Mouse (Mus musculus) kidney, postnatal 0 days (tissue): ENCODE results near the gene Jmjd8. TPM values are rescaled to one million over a fixed set of nuclear protein-coding genes. Genes with fewer than 3 reads are reported as not detected.

Experiments used
- ATAC-seq: fragments of 200-750 bp; cut with Nextera tagmentation; replicated peaks from 2 replicates; pipeline ENCODE4 v1.8.0; 2017; ENCODE audit warnings: low read depth, moderate number of reproducible peaks, moderate TSS enrichment, moderate library complexity; ENCODE audit not compliant: low FRiP score
- DNase-seq: peaks from one replicate; pipeline ENCODE4 v3.0.0-alpha.2; 2016; ENCODE audit warnings: low spot score
- H3K27ac ChIP-seq: fragments of 300-500 bp; sonication (generic); 2 replicates; pipeline ENCODE4 v1.5.1; 2014; ENCODE audit warnings: mild to moderate bottlenecking
- H3K27me3 ChIP-seq: fragments of 300-500 bp; sonication (generic); 2 replicates; pipeline ENCODE4 v1.6.1; 2014; ENCODE audit warnings: low read length, mixed read lengths; ENCODE audit not compliant: insufficient read depth
- H3K36me3 ChIP-seq: fragments of 300-500 bp; sonication (generic); 2 replicates; pipeline ENCODE4 v1.6.1; 2014; ENCODE audit warnings: low read length, mixed read lengths; ENCODE audit not compliant: insufficient read depth
- H3K4me1 ChIP-seq: fragments of 300-500 bp; sonication (generic); replicated peaks from 2 replicates; pipeline ENCODE4 v1.6.1; 2014; ENCODE audit warnings: antibody characterized with exemption, low read length, mixed read lengths; ENCODE audit not compliant: insufficient read depth
- H3K4me2 ChIP-seq: fragments of 300-500 bp; sonication (generic); 2 replicates; pipeline ENCODE4 v1.6.1; 2014; ENCODE audit warnings: mild to moderate bottlenecking, low read length, moderate library complexity, mixed read lengths
- H3K4me3 ChIP-seq: fragments of 300-500 bp; sonication (generic); replicated peaks from 2 replicates; pipeline ENCODE4 v1.5.1; 2014; ENCODE audit warnings: low read depth, low read length
- H3K9ac ChIP-seq: fragments of 300-500 bp; sonication (generic); 2 replicates; pipeline ENCODE4 v1.6.1; 2014; ENCODE audit warnings: low read depth, low read length
- H3K9me3 ChIP-seq: fragments of 300-500 bp; sonication (generic); replicated peaks from 2 replicates; pipeline ENCODE4 v1.6.1; 2016; ENCODE audit warnings: low read length, inconsistent platforms, mixed read lengths
- CTCF ChIP-seq: IDR thresholded peaks from 2 replicates; pipeline ENCODE4 v1.5.1; 2016; ENCODE audit warnings: antibody characterized with exemption, low read depth, mild to moderate bottlenecking, moderate library complexity
- WGBS: fragments of 180-500 bp; shearing (Covaris S2); extraction: QIAGEN DNeasy Blood & Tissue Kit; methylation state at CpG from one replicate; pipeline ENCODE4 v1.1.7; 2014; 5-methylcytosine and 5-hydroxymethylcytosine counted together
- polyA plus RNA-seq: library from polyadenylated mRNA; unstranded; fragments of >200 nt; fragmentation: Nextera tagmentation; extraction: Ambion mirVana; gene quantifications from 2 replicates; pipeline ENCODE4 v1.2.1, GENCODE M21; 2015

Gene Jmjd8
- polyA plus RNA-seq = 53.1 and 54.5 TPM in 2 replicates

DNA sequence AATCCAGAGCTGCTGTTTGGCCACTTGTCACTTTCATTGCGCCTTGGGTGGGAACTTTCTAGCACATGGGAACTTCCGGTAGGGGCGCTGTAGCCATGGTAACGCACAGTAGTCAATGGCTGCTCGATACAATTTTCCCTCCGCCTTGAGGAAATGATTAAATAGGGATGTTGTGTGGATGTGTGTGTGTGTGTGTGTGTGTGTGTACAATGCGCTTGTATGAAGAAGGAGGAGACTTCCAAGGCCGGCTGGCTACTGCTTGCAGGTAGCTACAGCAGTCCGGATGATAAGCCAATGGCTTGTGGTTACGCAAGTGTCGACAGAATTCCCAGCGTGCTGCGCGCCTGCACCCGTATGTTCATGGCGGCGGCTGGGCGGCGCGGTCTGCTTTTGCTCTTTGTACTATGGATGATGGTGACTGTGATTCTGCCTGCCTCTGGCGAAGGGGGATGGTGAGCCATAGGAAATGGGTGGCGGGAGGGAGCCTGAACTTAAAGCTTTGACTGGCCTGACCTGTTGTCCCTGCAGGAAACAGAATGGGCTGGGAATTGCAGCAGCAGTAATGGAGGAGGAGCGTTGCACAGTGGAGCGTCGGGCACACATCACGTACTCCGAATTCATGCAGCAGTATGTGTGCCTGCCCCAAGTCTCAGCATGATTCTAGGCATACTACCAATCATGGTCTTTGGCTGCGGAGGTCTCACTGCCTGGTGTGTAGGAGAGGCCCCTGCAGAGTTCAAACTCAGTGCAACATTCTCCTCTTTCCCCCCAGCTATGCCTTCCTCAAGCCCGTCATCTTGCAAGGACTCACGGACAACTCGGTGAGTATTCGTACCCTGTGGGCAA is at the start of gene Jmjd8:
TSS of gene Jmjd8 (plus strand) at position 156 of the 846 bp plus-strand sequence.
- H3K27me3 ChIP-seq = no peaks in the 10 kb centered on the region
- under 1% methylated on average over 32 of the region's 32 CpGs for WGBS
- H3K4me3 ChIP-seq = peak within 1 kb of the TSS; percentile 34
- H3K27ac ChIP-seq = peak within 1 kb of the TSS; percentile 88
- peaks cover 36% of the 10 kb centered on the region for H3K4me1 ChIP-seq
- no peaks in the 10 kb centered on the region for H3K9me3 ChIP-seq
- DNase-seq = peak; percentile 90
- peak; percentile 16 for ATAC-seq
- peak within 1 kb of the TSS; percentile 60 for H3K9ac ChIP-seq
- peak within 1 kb of the TSS; percentile 66 for H3K4me2 ChIP-seq
- peaks cover 34% of the 10 kb centered on the region for H3K36me3 ChIP-seq
- peak; percentile 57 for TF ChIP-seq CTCF

DNA sequence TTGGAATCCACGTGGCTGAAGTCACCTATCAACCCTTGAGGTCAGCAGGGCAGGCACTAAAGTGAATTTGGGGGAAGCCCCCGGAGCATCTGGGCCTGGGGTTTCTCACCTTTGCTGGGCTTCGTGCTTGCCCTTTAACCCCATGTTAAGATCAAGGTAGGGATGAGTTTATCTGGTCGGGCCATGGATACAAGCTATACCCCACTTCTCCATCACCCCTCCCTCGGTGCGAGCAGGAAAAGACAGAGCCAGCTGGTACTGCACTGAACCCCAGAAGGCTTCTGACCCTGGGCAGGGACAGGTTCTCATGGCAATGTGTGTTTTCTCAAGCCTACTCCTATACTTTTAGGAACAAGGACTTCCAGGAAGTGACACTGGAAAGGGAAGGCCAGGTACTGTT is 47.3 kb upstream of the Jmjd8 start:
- Histone ChIP-seq H3K36me3 (peaks cover 41% of the 10 kb centered on the region), H3K27me3 (no peaks in the 10 kb centered on the region), H3K27ac (no peak overlapping the region), H3K4me2 (no peak overlapping the region), H3K4me1 (peaks cover 10% of the 10 kb centered on the region; the same call in 1 of the 2 replicates), H3K4me3 (no peak overlapping the region), H3K9me3 (no peaks in the 10 kb centered on the region), H3K9ac (no peak overlapping the region)
- ATAC-seq (no peak), DNase-seq (no peak)
- 76% methylated on average over 6 of the region's 6 CpGs for WGBS
- no peak for TF ChIP-seq CTCF

DNA sequence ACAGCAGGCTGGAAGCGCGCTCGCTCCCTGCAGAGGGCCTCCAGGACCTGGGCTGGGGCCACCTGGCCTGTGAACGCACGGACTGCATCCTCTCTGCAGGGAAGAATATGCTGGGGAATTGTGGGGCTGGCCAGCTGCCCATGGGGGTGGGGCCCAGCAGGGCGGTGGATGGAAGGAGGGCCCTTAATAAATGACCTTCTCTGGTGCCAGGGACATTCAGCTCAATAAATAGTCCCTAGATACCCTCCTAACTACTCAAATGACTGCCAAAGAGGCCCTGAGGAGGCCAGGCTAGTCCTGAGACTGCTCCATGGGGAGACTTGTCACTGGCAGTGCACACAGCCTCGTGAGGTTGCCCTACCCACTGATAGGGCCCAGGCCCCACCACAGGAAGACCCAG is 45.6 kb upstream of the Jmjd8 start:
- WGBS = 83% methylated on average over 7 of the region's 7 CpGs
- Histone ChIP-seq H3K27me3 (no peaks in the 10 kb centered on the region), H3K36me3 (peaks cover 32% of the 10 kb centered on the region), H3K4me1 (peaks cover 10% of the 10 kb centered on the region; the same call in 1 of the 2 replicates), H3K27ac (no peak overlapping the region), H3K9me3 (no peaks in the 10 kb centered on the region), H3K9ac (0 out of 2 replicates have a peak overlapping the region, but pooled peaks have one; percentile 18), H3K4me3 (no peak overlapping the region), H3K4me2 (no peak overlapping the region)
- no peak for TF ChIP-seq CTCF
- DNase-seq = no peak
- no peak for ATAC-seq

DNA sequence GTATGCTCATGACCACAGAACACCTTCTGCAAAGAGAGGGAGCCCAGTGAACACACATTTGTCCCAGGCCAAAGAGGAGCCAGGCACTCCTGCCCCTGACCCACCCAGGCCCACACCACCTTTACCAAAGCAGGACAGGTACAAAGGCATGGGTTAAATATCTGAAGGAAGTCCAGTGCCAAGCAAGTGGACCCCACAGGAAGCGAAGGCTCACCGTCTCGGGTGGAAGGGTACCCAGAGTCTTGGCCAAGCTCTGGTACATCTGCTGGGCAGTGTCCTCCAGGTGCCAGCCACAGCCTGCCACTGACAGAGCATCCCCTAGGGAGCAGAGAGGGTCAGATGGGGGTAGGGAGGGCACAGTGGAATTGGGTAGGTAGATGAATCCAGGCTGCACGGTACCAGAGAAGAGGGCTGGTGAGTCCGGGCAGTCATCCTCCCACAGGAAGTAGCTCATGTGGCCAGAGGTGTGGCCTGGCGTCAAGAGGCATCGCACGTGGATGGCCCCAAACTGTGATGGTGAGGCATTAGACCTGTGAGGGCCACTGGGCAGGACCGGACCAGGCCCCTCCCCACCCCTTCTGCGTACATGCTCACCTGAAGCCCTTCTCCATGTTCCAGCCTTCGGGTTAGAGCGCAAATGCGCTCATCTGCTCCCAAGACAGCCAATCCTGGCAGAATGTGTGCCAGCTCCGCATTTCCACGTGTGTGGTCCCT is 44.6 kb upstream of the Jmjd8 start:
- WGBS = 67% methylated on average over 15 of the region's 15 CpGs
- DNase-seq (no peak), ATAC-seq (no peak)
- Histone ChIP-seq H3K4me2 (peak overlapping the region; percentile 83), H3K9ac (peak overlapping the region; percentile 59; the same call in 1 of the 2 replicates), H3K4me1 (peaks cover 10% of the 10 kb centered on the region; the same call in 1 of the 2 replicates), H3K4me3 (peak overlapping the region; percentile 63; the same call in 1 of the 2 replicates), H3K27ac (no peak overlapping the region), H3K9me3 (no peaks in the 10 kb centered on the region), H3K36me3 (peaks cover 32% of the 10 kb centered on the region), H3K27me3 (no peaks in the 10 kb centered on the region)
- no peak for TF ChIP-seq CTCF

DNA sequence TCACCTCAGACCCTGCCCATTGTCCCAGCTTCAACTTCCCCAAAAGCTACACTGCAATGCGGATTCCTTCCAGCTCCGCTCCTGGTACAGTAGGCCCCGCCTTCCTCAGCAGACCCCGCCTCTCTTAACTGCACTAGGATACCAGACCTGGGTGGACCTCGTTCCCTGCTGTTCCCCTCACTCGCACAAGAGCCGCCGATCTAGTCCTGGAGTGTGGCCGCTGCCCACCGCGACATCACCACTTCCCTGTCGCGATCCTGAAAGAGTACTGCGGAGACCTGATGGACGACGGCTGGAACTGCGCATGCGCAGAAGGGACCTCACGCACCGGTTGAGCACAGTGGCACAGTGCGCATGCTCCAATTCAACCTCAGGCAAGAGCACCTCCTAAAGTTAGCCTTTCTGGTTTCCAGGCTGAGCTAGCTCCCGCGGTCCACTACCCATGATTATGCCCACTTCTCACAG is 43.4 kb upstream of the Jmjd8 start, which contains the start of gene Haghl:
TSS of gene Haghl (minus strand) at position 393 of the 465 bp plus-strand sequence.
- Histone ChIP-seq H3K9me3 (no peaks in the 10 kb centered on the region), H3K27ac (peak within 1 kb of the TSS; percentile 67; the same call in 1 of the 2 replicates), H3K36me3 (peaks cover 28% of the 10 kb centered on the region), H3K4me2 (peak within 1 kb of the TSS; percentile 83), H3K4me3 (peak within 1 kb of the TSS; percentile 63), H3K4me1 (peaks cover 10% of the 10 kb centered on the region; the same call in 1 of the 2 replicates), H3K9ac (peak within 1 kb of the TSS; percentile 59), H3K27me3 (no peaks in the 10 kb centered on the region)
- under 1% methylated on average over 23 of the region's 23 CpGs for WGBS
- DNase-seq = peak; percentile 98
- peak; percentile 25; the same call in 1 of the 2 replicates for TF ChIP-seq CTCF
- ATAC-seq = peak; percentile 76

DNA sequence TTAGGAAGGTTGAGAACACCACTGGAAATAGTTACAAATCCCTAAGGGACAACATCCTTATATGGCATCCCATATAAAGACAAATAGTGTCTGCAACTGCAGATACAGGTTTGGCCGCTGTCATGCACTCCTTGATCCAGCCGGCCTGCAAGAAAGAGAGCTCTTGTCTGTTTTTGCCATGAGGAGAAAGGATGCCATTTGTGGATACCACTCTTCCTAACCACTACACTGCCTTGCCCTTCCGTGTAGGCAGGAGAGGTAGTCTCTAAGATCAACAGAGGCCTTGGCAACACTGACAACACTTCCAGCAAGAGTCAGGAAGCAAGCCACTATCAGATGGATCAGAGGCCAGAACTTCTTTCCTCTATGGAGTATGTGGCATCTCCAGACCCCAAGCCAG is 42.4 kb upstream of the Jmjd8 start, which contains the start of gene Ccdc78:
TSS of gene Ccdc78 (plus strand) at position 301 of the 400 bp plus-strand sequence.
- TF ChIP-seq CTCF = no peak
- WGBS = 79% methylated on average over 3 of the region's 3 CpGs
- no peak for DNase-seq
- peak within 1 kb of the TSS; percentile 67; the same call in 1 of the 2 replicates for H3K27ac ChIP-seq
- no peaks in the 10 kb centered on the region for H3K27me3 ChIP-seq
- H3K4me3 ChIP-seq = peak within 1 kb of the TSS; percentile 63
- ATAC-seq = no peak
- no peaks in the 10 kb centered on the region for H3K9me3 ChIP-seq
- peaks cover 24% of the 10 kb centered on the region for H3K36me3 ChIP-seq
- H3K9ac ChIP-seq = peak within 1 kb of the TSS; percentile 59
- peaks cover 17% of the 10 kb centered on the region; the same call in 1 of the 2 replicates for H3K4me1 ChIP-seq
- peak within 1 kb of the TSS; percentile 83 for H3K4me2 ChIP-seq
